Mouse (Mus musculus) small intestine, adult 2 months (tissue): ENCODE data around the gene Prph2.

Experiments
- CTCF ChIP-seq: fragments of 200-500 bp; IDR thresholded peaks from 2 replicates; pipeline ENCODE4 v1.5.1; 2012; ENCODE audit warnings: low read depth, mild to moderate bottlenecking, control low read depth, inconsistent platforms, low read length, moderate library complexity, mixed read lengths; ENCODE audit not compliant: insufficient replicate concordance, insufficient read length; ENCODE audit errors: extremely low read depth
- POLR2A ChIP-seq: fragments of 200-500 bp; IDR thresholded peaks from 2 replicates; pipeline ENCODE4 v1.6.1; 2012; ENCODE audit warnings: low read depth, mild to moderate bottlenecking, control low read depth, inconsistent platforms, low read length, moderate library complexity

GRCm38 (mm10) chr17:46876371-46876950, 33.8 kb upstream of the Prph2 start:
- TF ChIP-seq CTCF (no peak), POLR2A (no peak)
